Mouse (Mus musculus) heart, adult 11 months (tissue): ENCODE data around the gene Rapgef5.

ENCODE experiments used
- DNase-seq: peaks from one replicate; pipeline ENCODE4 v3.0.0; 2022

Rapgef5 gene

GRCm38 (mm10) chr12:117533176-117534086 lies 17.2 kb downstream of the Rapgef5 start:
- DNase-seq: peak; percentile 95

DNA sequence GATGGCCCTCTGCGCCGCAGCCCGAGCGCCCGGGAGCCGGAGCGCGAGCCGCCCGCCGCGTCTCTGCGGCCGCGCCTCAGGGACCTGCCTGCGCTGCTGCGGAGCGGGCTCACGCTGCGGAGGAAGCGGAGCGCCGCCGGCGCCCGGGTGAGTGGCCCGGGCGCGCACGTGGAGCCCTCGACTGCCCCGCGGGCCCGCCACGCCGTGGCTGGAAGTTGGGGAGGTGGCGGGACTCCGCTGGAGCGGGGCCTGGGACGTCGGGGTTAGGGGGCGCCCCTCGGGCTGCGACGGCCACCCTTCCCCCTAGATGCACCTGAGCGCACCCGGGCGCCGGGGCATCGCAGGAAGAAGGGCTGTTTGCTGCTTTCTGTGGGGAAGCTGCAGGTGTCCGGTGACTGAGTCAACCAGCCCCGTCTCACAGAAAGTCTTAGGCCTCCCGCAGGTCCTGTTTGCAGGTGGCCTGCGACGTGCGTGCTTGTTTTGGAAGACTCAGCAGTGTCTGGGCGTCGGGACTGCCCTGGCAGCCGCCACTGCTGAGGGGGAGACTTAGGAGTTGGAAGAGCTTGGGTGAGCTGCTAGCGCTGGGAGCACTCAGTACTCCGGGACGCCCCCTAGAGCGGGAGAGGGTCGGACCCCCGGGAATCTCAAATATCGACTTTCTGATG lies 17.9 kb downstream of the Rapgef5 start:
- DNase-seq: peak; percentile 94

GRCm38 (mm10) chr12:117540352-117540751 lies 24.1 kb downstream of the Rapgef5 start:
- DNase-seq: peak; percentile 96

DNA sequence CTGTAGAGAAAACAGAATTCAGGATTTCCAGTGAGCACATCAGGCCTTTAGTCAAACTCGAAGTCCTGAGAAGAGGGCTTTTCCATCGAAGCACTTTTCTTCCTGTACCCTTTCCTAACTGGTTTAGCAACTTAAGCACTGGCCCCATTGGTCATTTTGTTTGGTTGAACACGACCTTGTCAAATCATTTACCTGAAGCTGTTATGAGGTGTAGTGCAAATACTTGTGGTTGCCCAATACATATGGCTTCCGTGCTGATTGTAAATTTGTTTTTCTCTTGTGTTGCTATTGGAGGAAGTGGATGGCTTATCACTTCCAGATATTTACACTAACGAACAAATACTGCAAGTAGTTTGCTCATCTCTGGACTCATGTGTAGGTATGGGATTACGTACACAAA lies 29.0 kb downstream of the Rapgef5 start:
- no peak for DNase-seq

DNA sequence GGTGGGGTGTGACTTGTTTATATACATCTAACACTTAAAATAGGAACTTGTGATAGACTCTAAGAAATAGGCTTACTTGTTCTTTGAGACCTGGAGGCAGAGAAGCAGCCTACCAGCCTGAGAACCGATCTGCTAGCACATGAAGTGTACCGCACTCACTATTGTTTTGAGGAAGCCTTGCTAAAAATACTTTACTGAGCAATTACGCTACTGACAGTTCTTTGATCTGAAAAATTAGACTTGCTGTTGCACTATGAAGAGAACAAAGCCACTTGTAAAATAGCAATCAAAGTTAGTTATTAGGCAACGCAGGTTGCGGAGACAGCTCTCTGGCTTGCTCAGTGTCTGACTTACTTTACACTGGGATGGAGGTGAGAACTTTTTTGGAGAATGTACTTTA lies 37.1 kb downstream of the Rapgef5 start:
- no peak for DNase-seq

- DNase-seq: peak; percentile 13
Observed at GRCm38 (mm10) chr12:117554612-117555063, 38.4 kb downstream of the Rapgef5 start.

- DNase-seq: peak; percentile 98
Observed at GRCm38 (mm10) chr12:117560450-117560849, 44.2 kb downstream of the Rapgef5 start.

GRCm38 (mm10) chr12:117561411-117562059 lies 45.3 kb downstream of the Rapgef5 start:
- no peak for DNase-seq

- no peak for DNase-seq
Observed at GRCm38 (mm10) chr12:117562085-117562484, 45.8 kb downstream of the Rapgef5 start.

- no peak for DNase-seq
Observed at GRCm38 (mm10) chr12:117563859-117564258, 47.6 kb downstream of the Rapgef5 start.

DNA sequence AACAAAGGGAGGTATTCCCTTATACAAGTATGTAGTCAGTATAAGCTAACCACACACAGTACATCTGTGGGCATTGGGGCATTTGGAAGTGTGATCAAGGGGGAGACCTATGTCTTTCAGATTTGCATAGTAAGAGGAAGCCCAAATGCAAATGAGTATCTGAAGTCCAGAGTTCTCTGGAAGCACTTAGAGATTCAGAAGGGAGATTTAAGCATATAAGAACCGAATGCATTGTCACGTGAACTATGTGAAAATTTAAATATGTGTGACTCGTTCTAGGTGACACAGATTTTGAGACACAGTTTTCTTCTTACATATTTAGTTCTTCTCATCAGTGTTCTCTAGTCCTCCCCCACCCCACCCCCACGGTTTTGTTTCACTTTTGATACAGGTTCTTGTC lies 50.0 kb downstream of the Rapgef5 start:
- DNase-seq: no peak

DNA sequence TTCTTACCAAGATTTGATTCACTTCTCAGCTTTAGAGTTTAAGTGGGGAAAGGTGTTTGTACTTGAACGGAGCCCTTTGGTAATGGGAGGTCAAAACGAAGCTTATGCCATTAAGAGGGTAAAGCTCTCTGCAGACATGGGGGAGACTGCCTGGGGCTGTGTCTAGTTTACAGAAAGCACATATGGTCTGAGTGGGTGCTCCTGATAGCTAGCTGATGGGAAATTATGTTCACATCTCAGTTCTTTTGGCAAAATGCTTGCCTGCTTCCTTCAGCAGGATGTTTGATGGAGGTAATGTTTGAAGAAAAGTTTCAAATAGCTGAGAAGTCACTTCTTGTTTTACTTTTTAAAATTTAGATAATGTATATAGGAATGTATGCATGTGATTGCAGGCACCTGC lies 53.4 kb downstream of the Rapgef5 start:
- peak; percentile 39 for DNase-seq

GRCm38 (mm10) chr12:117584256-117584655 lies 68.0 kb downstream of the Rapgef5 start:
- DNase-seq: peak; percentile 59

DNA sequence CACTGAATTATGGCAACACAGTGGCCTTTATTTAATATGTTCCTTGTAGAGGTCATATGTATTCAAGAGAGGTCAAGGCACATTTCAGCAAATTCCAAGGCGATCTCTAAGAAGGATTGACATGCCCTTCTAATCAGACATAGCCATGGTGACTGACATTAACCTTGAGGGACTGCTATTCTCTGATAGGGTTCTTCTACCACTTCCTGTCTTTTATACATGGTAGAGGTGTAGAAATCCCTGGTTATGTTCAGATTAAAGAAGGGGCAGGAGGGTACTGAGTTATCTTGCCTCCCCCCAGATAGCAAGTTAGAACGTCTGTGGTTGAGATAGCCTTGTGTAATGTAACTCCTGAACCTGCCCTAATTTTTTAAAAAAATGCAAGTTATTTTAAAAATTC lies 69.1 kb downstream of the Rapgef5 start:
- peak; percentile 7 for DNase-seq

GRCm38 (mm10) chr12:117586124-117586523 lies 69.8 kb downstream of the Rapgef5 start:
- DNase-seq: peak; percentile 97

- DNase-seq: peak; percentile 34
Observed at GRCm38 (mm10) chr12:117589186-117589585, 72.9 kb downstream of the Rapgef5 start.

GRCm38 (mm10) chr12:117592019-117592418 lies 75.7 kb downstream of the Rapgef5 start:
- DNase-seq: peak; percentile 89

DNA sequence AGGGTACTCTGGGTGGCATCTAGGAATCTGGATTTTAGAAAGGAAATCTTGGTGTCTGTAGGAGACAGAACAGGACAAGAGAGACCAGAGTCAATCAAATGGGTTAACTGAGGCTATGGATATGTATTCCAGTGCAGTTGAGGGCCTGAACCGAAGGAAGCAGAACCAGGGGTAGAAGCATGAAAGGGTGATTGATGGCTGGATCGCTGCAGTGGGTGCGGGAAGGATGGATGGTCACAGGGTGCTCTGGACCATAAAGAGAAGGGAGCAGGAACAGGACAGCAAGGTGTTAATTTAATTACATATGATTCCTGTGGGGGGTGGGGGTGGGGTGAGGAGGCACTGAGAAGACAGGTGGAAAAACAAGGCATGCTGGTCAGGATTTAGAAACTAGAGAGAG lies 76.3 kb downstream of the Rapgef5 start:
- peak; percentile 15 for DNase-seq

DNA sequence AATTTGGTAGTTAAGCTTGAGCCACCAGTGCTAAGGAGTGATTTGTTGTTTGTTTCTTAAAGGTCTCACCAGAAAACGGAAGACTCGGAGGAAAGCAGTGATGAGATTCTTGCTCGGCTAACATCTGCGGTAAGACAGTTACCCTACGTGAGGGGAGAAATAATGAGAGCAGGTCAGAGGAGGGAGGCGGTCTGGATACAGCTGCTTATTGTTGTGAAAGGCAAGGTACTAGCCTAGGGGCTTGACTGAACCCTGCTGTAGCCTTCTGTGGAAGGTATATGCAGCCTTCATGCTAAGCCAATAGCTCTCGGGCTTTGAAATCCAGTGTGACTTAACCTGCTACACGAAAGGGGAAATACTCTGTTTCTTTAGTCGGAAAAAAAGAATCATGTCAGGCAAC lies 78.9 kb downstream of the Rapgef5 start:
- no peak for DNase-seq

DNA sequence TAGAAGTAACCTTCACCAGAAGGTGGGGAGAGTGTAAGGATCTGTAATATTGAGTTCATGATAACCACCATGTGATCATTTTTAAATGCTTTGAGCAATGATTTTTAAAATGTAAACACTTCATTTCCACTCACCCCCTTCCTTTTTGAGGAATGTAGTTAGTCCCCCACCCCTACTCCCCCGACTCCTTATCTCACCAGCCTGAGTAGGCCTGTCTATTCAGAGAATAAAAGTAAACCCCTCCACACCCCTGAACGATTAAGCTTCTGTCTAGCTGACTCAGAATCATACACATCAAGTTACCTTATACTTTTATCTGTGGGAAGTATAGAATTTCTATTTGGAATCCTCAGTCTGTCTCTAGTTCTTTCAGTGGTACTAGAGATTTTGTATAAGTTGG lies 81.9 kb downstream of the Rapgef5 start:
- no peak for DNase-seq

DNA sequence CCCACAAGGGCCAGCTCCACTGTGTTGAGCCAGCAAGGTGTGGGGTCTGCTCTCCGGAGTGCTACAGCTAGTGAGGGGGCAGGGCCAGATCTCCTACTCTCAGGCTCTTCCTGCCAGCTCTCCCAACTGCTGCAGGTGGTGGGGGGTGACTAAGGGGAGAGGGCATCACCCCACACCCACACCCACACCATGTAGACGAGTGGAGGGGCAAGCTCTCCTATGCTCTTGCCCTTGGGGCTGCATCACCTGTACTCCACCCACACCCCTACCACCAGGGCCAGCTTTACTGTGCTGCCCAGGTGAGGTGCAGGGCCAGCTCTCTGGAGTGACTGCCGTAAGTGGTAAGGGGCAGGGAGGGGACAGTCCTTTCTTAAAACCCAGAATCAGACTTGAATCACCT lies 89.7 kb downstream of the Rapgef5 start:
- DNase-seq: peak; percentile 71

DNA sequence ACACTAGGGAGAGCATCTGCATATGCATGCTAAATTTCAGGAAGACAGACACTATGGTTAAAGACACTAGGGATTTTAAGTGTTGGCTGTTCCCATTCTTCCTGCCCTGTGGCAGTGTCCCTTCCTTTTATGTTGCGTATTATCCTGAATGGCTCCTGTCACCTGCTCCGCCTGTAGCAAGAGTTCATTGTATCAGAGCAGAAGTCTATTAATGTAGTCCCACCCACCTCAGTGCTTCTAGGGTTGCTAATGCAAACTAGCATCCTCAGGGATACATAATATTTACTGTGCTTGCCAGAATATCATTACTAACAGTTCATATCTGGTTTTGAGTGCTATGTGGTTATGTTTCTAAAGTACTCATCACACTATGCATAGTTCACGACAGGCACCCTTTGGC lies 96.4 kb downstream of the Rapgef5 start:
- DNase-seq: peak; percentile 43

- no peak for DNase-seq
Observed at GRCm38 (mm10) chr12:117619523-117620023, 103.3 kb downstream of the Rapgef5 start.
